Mouse (Mus musculus): ENCODE data around the gene Cd79b. TPM values are rescaled to one million over a fixed set of nuclear protein-coding genes. Genes with fewer than 3 reads are reported as not detected.
A peak's percentile ranks its signal among the peaks of the same experiment; 100 is the strongest.

Cd79b gene
- total and polyA plus RNA-seq, 2 experiments from 2014 or later = 0.38 to 0.71 TPM

DNA sequence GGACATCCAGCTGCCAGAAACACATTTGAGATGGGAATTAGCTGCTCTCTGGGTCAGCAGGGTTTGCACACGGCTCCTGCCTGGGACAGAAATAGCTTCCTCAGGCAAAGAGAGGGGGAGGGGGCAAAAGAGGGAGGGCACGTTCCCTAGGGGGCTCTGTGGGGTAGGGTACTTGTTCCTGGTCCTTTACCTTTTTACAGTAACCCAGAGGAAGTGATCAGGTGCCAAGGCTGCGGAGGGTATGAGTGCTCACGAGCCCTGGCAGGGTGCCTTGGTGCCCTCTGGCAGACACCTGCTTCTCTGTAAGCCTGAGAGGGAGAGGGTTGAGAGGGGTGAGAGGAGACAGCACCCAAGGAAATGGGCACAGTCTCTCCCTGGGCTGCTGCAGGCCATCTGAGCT lies 17.9 kb upstream of the Cd79b start:
- H3K27ac ChIP-seq (ENCODE audit: low read depth, low read length) = no peak overlapping the region
- 48% methylated on average over 4 of the region's 4 CpGs for WGBS
- H3K36me3 ChIP-seq (ENCODE audit: insufficient read depth) = no peaks in the 10 kb centered on the region
- ATAC-seq (no peak), DNase-seq (no peak)
- H3K9me3 ChIP-seq (ENCODE audit: low read length) = no peaks in the 10 kb centered on the region
- H3K4me3 ChIP-seq (ENCODE audit: low read depth, low read length) = no peak overlapping the region
- no peaks in the 10 kb centered on the region for H3K4me1 ChIP-seq (ENCODE audit: insufficient read depth)
- H3K9ac ChIP-seq = no peak overlapping the region
- H3K27me3 ChIP-seq (ENCODE audit: insufficient read depth, low read length) = no peaks in the 10 kb centered on the region
- no peak for TF ChIP-seq CTCF (IDR thresholded peaks at IDR 0.05; ENCODE audit: low read depth)
- H3K4me2 ChIP-seq (ENCODE audit: low read depth) = no peak overlapping the region

DNA sequence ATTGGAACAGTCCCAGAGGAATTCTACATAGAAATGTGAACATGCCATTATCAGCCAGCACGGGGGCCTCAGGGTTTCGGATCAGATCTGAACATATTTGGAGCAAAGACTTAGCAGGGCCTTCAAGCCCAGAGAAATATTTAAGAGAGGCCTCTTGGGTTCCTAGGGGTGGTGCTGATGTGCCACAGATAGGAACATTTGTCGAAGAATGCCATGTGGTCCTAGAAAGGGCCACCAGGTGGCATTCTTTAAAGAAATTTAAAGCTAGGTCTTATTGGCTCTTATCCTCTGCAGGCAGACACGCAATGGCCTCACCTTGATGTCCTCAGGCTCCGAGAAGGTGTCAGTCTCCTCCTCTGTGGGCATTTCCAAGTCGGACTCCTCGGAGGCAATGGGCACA lies 15.1 kb upstream of the Cd79b start:
- no peaks in the 10 kb centered on the region for H3K27me3 ChIP-seq (ENCODE audit: insufficient read depth, low read length)

DNA sequence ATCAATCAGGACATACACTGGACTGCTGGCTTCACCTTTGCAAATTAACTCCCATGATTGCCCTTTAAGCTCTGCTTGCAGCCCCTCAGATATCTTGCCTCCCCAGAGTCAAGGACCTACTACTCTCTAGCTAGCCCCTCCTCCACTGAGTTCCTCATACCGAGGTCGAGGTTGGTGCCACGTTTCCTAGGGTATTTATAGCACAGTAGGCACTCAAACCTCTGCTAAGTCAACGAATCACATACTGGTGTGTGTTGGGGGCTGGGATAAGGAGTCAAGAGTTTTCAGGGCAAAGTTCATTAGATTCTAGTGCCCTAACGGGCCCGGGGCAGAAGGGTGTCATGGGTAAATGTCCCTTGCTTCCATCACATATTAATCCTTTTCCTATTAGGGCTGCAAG lies 14.6 kb upstream of the Cd79b start:
- Histone ChIP-seq H3K9me3 (ENCODE audit: low read length) (no peaks in the 10 kb centered on the region), H3K4me1 (ENCODE audit: insufficient read depth) (no peaks in the 10 kb centered on the region), H3K27ac (ENCODE audit: low read depth, low read length) (no peak overlapping the region), H3K9ac (no peak overlapping the region), H3K36me3 (ENCODE audit: insufficient read depth) (no peaks in the 10 kb centered on the region), H3K27me3 (ENCODE audit: insufficient read depth, low read length) (no peaks in the 10 kb centered on the region), H3K4me3 (ENCODE audit: low read depth, low read length) (no peak overlapping the region), H3K4me2 (ENCODE audit: low read depth) (no peak overlapping the region)
- DNase-seq = no peak
- ATAC-seq = no peak
- WGBS = 74% methylated on average over 6 of the region's 6 CpGs
- no peak for TF ChIP-seq CTCF (IDR thresholded peaks at IDR 0.05; ENCODE audit: low read depth)

More for the DNA sequence above, 15.1 kb upstream of the Cd79b start:
- Histone ChIP-seq H3K36me3 (ENCODE audit: insufficient read depth) (no peaks in the 10 kb centered on the region), H3K9me3 (ENCODE audit: low read length) (no peaks in the 10 kb centered on the region), H3K4me3 (ENCODE audit: low read depth, low read length) (no peak overlapping the region), H3K4me1 (ENCODE audit: insufficient read depth) (no peaks in the 10 kb centered on the region), H3K9ac (no peak overlapping the region), H3K27ac (ENCODE audit: low read depth, low read length) (no peak overlapping the region), H3K4me2 (ENCODE audit: low read depth) (no peak overlapping the region)
- peak; percentile 57 for TF ChIP-seq CTCF (IDR thresholded peaks at IDR 0.05; ENCODE audit: low read depth)
- peak; percentile 20 for DNase-seq
- 72% methylated on average over 7 of the region's 7 CpGs for WGBS
- ATAC-seq = no peak

DNA sequence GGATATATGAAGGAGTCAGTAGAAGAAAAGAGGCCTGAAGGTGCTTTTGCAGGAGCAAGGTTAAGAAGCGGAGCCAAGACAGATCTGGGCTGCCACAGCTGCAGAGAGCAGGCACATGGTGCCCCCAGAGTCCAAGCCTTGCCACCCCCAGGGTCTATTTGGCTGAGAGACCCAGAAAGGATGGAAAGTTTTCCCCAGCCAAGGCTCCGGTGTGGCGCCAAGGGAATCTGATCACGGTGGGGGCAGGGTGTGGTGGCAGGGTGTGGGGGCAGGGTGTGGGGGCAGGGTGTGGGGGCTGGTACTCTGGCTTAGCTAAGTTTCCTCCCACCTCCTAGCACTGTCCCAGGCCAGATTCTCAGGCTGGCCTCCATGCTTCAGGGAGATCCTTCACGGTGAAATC lies 14.0 kb upstream of the Cd79b start:
- DNase-seq = no peak
- no peak overlapping the region for H3K27ac ChIP-seq (ENCODE audit: low read depth, low read length)
- no peaks in the 10 kb centered on the region for H3K4me1 ChIP-seq (ENCODE audit: insufficient read depth)
- H3K4me2 ChIP-seq (ENCODE audit: low read depth) = no peak overlapping the region
- H3K27me3 ChIP-seq (ENCODE audit: insufficient read depth, low read length) = no peaks in the 10 kb centered on the region
- 67% methylated on average over 5 of the region's 5 CpGs for WGBS
- no peak overlapping the region for H3K4me3 ChIP-seq (ENCODE audit: low read depth, low read length)
- H3K36me3 ChIP-seq (ENCODE audit: insufficient read depth) = no peaks in the 10 kb centered on the region
- TF ChIP-seq CTCF (IDR thresholded peaks at IDR 0.05; ENCODE audit: low read depth) = no peak
- no peak overlapping the region for H3K9ac ChIP-seq
- ATAC-seq = no peak
- H3K9me3 ChIP-seq (ENCODE audit: low read length) = no peaks in the 10 kb centered on the region

DNA sequence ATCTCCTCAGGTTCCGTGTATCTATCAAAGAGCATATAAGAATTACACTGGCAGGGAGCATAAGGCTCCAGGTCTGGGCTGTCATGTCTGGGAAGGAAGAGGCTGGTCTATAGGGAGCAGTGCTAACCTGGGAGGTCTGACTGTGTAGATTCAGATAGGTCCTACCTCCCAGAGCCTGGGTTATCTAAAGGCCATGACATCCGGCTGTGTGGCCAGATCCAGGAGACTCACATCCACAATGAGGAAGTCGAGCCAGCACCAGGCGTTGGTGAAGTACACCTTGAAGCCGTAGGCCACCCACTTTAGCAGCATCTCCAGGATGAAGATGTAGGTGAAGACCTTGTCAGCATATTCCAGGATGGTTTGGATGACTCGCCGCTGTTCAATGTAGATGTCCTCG lies 11.9 kb upstream of the Cd79b start:
- no peak overlapping the region for H3K9ac ChIP-seq
- TF ChIP-seq CTCF (IDR thresholded peaks at IDR 0.05; ENCODE audit: low read depth) = no peak
- H3K4me2 ChIP-seq (ENCODE audit: low read depth) = no peak overlapping the region
- DNase-seq (no peak), ATAC-seq (no peak)
- H3K4me1 ChIP-seq (ENCODE audit: insufficient read depth) = no peaks in the 10 kb centered on the region
- no peak overlapping the region for H3K27ac ChIP-seq (ENCODE audit: low read depth, low read length)
- H3K36me3 ChIP-seq (ENCODE audit: insufficient read depth) = no peaks in the 10 kb centered on the region
- H3K27me3 ChIP-seq (ENCODE audit: insufficient read depth, low read length) = no peaks in the 10 kb centered on the region
- 90% methylated on average over 8 of the region's 8 CpGs for WGBS
- H3K9me3 ChIP-seq (ENCODE audit: low read length) = no peaks in the 10 kb centered on the region
- no peak overlapping the region for H3K4me3 ChIP-seq (ENCODE audit: low read depth, low read length)

DNA sequence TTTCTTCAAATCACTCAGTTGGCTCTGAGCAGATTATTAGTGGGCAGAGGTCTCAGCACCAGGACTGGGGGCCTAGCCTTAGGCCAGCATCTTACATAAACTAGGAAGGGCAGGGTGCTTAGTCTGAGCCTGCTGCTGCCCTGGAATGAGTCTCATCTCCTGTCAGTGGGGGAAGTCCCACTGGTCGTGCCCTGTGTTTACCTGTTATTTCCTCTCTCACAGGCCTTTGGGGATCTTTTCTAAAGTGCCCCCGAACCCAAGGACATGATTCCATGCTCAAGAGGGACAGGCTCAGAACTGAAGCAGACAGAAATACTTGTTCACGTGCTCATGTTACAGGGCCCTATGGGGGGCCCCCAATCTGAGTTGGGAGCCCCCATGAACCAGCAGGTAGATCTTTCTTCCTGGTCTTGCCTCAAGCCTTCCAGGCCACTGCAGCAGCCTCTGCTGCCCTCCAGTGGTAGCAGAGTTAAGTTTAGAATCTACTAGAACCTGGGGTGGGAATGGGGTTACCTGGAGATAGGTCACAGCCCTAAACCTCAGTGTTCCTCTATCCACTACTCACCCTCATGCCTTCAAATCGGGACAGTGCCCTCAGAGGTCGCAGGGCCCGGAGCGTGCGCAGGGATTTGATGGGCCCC lies 11.1 kb upstream of the Cd79b start:
- Histone ChIP-seq H3K9ac (no peak overlapping the region), H3K27ac (ENCODE audit: low read depth, low read length) (no peak overlapping the region), H3K9me3 (ENCODE audit: low read length) (no peaks in the 10 kb centered on the region), H3K4me3 (ENCODE audit: low read depth, low read length) (no peak overlapping the region), H3K4me1 (ENCODE audit: insufficient read depth) (no peaks in the 10 kb centered on the region), H3K36me3 (ENCODE audit: insufficient read depth) (no peaks in the 10 kb centered on the region), H3K27me3 (ENCODE audit: insufficient read depth, low read length) (no peaks in the 10 kb centered on the region), H3K4me2 (ENCODE audit: low read depth) (no peak overlapping the region)
- TF ChIP-seq CTCF (IDR thresholded peaks at IDR 0.05; ENCODE audit: low read depth) = peak; percentile 77
- DNase-seq = peak; percentile 59
- WGBS = 71% methylated on average over 8 of the region's 8 CpGs
- ATAC-seq = no peak

DNA sequence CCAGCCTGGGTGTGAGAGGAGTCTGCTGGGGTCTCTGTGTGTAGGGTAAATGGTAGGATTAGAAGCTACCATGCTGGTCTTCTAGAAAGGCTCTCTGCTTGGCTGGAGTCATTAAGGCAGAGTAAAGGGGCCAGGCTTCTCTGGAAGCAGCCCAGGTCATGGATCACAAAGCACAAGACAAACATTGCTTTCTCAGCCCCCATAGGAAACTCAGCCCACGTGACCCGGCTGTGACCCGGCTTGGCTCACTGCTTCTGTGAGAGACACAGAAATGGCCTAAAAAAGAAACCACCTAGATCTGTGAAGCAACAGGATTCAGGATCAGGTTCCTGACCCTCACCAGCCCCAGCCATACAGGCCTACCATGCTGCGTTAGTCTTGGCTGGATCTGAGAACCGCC lies 10.3 kb upstream of the Cd79b start:
- no peak overlapping the region for H3K4me2 ChIP-seq (ENCODE audit: low read depth)
- 70% methylated on average over 5 of the region's 5 CpGs for WGBS
- no peak for TF ChIP-seq CTCF (IDR thresholded peaks at IDR 0.05; ENCODE audit: low read depth)
- H3K27ac ChIP-seq (ENCODE audit: low read depth, low read length) = no peak overlapping the region
- H3K27me3 ChIP-seq (ENCODE audit: insufficient read depth, low read length) = no peaks in the 10 kb centered on the region
- DNase-seq (no peak), ATAC-seq (no peak)
- H3K4me1 ChIP-seq (ENCODE audit: insufficient read depth) = no peaks in the 10 kb centered on the region
- H3K36me3 ChIP-seq (ENCODE audit: insufficient read depth) = no peaks in the 10 kb centered on the region
- H3K9me3 ChIP-seq (ENCODE audit: low read length) = no peaks in the 10 kb centered on the region
- no peak overlapping the region for H3K4me3 ChIP-seq (ENCODE audit: low read depth, low read length)
- no peak overlapping the region for H3K9ac ChIP-seq
